Mouse (Mus musculus) limb, embryonic 12.5 days (tissue): ENCODE measurements around the gene Gm21964. TPM values are rescaled to one million over a fixed set of nuclear protein-coding genes. Genes with fewer than 3 reads are reported as not detected.

ENCODE experiments used
- ATAC-seq: fragments of 200-750 bp; cut with Nextera tagmentation; 2 replicates; pipeline ENCODE4 v1.8.0; 2017; ENCODE audit warnings: low read depth, moderate TSS enrichment; ENCODE audit not compliant: insufficient number of reproducible peaks, insufficient read depth, low FRiP score, low TSS enrichment
- H3K27ac ChIP-seq: fragments of 300-500 bp; sonication (generic); 2 replicates; pipeline ENCODE4 v1.5.1; 2016; ENCODE audit warnings: mild to moderate bottlenecking, moderate library complexity
- H3K27me3 ChIP-seq: fragments of 300-500 bp; sonication (generic); 2 replicates; pipeline ENCODE4 v1.6.1; 2016; ENCODE audit warnings: mild to moderate bottlenecking, moderate library complexity
- H3K36me3 ChIP-seq: fragments of 300-500 bp; sonication (generic); 2 replicates; pipeline ENCODE4 v1.6.1; 2016; ENCODE audit warnings: mild to moderate bottlenecking, moderate library complexity
- H3K4me1 ChIP-seq: fragments of 300-500 bp; sonication (generic); replicated peaks from 2 replicates; pipeline ENCODE4 v1.6.1; 2016
- H3K4me2 ChIP-seq: fragments of 300-500 bp; sonication (generic); 2 replicates; pipeline ENCODE4 v1.6.1; 2016; ENCODE audit warnings: mild to moderate bottlenecking, moderate library complexity
- H3K4me3 ChIP-seq: fragments of 300-500 bp; sonication (generic); replicated peaks from 2 replicates; pipeline ENCODE4 v1.5.1; 2016; ENCODE audit warnings: mild to moderate bottlenecking
- H3K9ac ChIP-seq: fragments of 300-500 bp; sonication (generic); replicated peaks from 2 replicates; pipeline ENCODE4 v1.6.1; 2016; ENCODE audit warnings: mild to moderate bottlenecking, moderate library complexity
- H3K9me3 ChIP-seq: fragments of 300-500 bp; sonication (generic); 2 replicates; pipeline ENCODE4 v1.6.1; 2016; ENCODE audit warnings: mild to moderate bottlenecking, moderate library complexity
- WGBS: fragments of 180-500 bp; shearing (Covaris S2); methylation state at CpG from one replicate; pipeline ENCODE4 v1.1.7; 2016; 5-methylcytosine and 5-hydroxymethylcytosine counted together
- polyA plus RNA-seq: library from polyadenylated mRNA; unstranded; fragments of >200 nt; fragmentation: Nextera tagmentation; extraction: Ambion mirVana; gene quantifications from 2 replicates; pipeline ENCODE4 v1.2.1, GENCODE M21; 2016

The Gm21964 gene
- polyA plus RNA-seq, 1 experiment from 2014 or later, result not detected

DNA sequence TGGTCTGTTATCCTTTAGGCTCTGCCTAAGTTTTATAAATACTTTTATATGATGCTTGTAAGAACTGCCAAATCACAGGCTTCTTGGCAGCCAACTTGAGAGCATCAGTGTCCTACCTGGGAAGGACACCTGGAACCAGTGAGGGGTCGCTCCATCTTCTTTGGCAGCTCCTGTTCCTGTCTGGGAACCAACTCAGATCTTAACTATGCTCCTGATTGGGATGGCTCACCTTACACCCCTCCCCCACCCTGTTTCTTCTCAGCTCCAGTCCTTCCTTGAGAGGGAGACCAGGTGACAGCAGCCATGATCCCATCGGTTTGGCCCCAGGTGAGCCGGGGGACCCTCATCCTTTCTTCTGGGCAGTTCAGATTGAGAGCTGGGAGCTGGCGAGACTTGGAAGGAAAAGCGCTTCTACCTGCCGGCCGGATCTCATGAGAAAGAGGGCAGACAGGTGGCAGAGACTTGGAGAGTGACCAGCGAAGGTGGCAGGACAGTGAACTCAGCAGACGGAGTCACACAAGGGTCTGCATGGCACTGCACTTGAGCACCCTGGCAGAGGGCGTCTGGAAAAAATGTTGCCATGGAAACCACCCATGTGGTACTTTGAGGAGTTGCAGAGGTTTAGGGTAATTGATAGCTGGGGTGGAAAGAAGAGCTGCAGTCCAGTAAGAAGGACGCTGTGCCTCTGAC lies 18.4 kb upstream of the Gm21964 start:
- no peak for ATAC-seq
- no peaks in the 10 kb centered on the region for H3K27me3 ChIP-seq
- no peak overlapping the region for H3K27ac ChIP-seq
- peaks cover 11% of the 10 kb centered on the region for H3K4me1 ChIP-seq
- H3K9me3 ChIP-seq, result no peaks in the 10 kb centered on the region
- H3K36me3 ChIP-seq, result peaks cover 43% of the 10 kb centered on the region
- no peak overlapping the region for H3K4me3 ChIP-seq
- WGBS, result 75% methylated on average over 11 of the region's 11 CpGs
- H3K9ac ChIP-seq, result no peak overlapping the region
- no peak overlapping the region for H3K4me2 ChIP-seq

DNA sequence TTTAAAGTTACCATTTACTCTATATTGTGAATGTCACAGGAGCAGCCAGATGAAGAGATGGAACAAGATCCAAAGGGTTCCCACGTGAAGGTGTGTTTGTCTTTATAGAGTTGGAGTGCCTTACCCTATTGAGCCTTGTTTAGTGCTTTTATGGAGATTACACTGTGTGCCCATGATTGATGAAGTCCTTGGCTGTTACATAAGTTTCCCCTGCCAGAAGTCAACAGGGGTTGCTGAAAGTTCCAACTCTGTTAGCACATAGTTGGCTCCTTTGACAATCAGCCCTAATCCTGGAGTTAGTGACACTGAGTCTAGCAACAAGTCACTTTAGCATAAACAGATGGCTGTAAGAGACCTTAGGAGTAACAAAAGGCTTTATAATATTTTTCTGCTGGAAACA lies 9.1 kb upstream of the Gm21964 start:
- H3K9me3 ChIP-seq, result peaks cover 14% of the 10 kb centered on the region
- no peak for ATAC-seq
- H3K4me3 ChIP-seq, result no peak overlapping the region
- 55% methylated on average over 1 of the region's 1 CpGs for WGBS
- H3K36me3 ChIP-seq, result peaks cover 33% of the 10 kb centered on the region
- no peak overlapping the region for H3K4me2 ChIP-seq
- no peak overlapping the region for H3K27ac ChIP-seq
- no peaks in the 10 kb centered on the region for H3K27me3 ChIP-seq
- no peaks in the 10 kb centered on the region for H3K4me1 ChIP-seq
- H3K9ac ChIP-seq, result no peak overlapping the region

DNA sequence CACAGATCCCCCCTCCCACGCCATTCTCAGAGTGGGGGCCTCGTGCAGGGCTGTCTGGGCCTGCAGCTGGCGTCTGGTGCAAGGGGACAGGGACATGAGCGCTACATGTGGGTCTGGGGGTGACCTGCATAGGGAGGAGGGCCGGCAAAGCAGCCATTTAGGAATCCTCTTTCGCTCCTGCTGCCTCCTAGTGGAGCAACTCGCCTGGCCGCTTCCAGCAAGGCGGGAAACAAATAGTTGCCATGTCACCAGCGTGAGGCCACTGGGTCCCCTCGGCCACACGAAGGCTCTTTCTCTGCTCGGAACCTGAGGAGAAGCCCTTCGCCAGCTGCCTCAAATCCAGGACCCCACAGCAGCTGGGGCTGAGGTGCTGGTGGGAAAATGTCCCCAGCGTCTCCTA lies 669 bp downstream of the Gm21964 start:
- no peaks in the 10 kb centered on the region for H3K27me3 ChIP-seq
- no peaks in the 10 kb centered on the region for H3K4me1 ChIP-seq
- H3K27ac ChIP-seq, result no peak overlapping the region
- H3K4me2 ChIP-seq, result no peak overlapping the region
- no peak overlapping the region for H3K4me3 ChIP-seq
- 87% methylated on average over 15 of the region's 15 CpGs for WGBS
- no peaks in the 10 kb centered on the region for H3K9me3 ChIP-seq
- no peak overlapping the region for H3K9ac ChIP-seq
- H3K36me3 ChIP-seq, result no peaks in the 10 kb centered on the region
- no peak for ATAC-seq

DNA sequence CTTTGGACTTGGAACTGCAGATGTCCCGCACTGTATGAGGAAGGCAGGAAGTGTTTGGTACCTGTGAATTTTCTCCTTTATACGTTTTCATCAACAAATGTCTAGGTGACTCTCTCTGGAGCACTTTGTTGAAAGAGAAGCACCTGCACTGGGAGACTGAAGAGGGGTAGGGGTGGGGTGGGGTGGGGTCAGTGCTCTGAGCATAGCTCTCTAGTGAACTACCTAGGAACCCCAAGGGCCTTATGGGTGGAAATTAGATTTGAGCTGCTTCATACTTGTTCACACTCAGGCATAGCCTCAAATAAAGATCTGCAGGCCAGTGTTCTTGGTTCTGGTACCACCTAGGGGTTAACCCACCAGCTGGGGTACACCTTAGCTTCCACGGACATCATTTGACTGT lies 1.6 kb downstream of the Gm21964 start, which contains the start of gene Gm17720:
TSS of gene Gm17720 (minus strand) at position 101 of the 400 bp plus-strand sequence.
- no peak for ATAC-seq
- Histone ChIP-seq H3K27ac (no peak within 1 kb of the TSS), H3K9ac (no peak within 1 kb of the TSS)

DNA sequence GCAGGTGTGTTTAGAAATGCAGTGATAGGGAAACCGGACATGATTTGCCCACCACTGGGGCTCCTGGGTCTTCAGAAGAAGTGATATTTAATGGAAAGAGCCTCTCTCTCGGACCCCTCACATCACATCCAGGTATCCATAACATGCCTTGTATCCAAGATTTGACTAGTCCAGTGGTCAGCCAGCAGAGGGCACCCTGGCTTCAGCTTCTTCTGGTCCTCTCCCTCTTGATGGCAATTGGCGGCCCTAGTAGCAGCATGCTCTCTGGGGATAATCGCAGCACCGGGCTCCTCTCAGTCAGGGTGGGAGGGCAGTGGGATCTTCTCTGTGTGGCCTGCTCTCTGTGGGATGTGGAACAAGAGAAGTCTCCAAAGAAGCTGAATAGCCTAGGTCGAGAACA lies 18.7 kb downstream of the Gm21964 start:
- no peaks in the 10 kb centered on the region for H3K27me3 ChIP-seq

More for the DNA sequence above, 1.6 kb downstream of the Gm21964 start, which contains the start of gene Gm17720:
- no peak within 1 kb of the TSS for H3K4me3 ChIP-seq
- H3K4me1 ChIP-seq, result no peaks in the 10 kb centered on the region
- 82% methylated on average over 3 of the region's 3 CpGs for WGBS
- H3K4me2 ChIP-seq, result no peak within 1 kb of the TSS
- H3K36me3 ChIP-seq, result no peaks in the 10 kb centered on the region
- H3K27me3 ChIP-seq, result no peaks in the 10 kb centered on the region
- no peaks in the 10 kb centered on the region for H3K9me3 ChIP-seq

DNA sequence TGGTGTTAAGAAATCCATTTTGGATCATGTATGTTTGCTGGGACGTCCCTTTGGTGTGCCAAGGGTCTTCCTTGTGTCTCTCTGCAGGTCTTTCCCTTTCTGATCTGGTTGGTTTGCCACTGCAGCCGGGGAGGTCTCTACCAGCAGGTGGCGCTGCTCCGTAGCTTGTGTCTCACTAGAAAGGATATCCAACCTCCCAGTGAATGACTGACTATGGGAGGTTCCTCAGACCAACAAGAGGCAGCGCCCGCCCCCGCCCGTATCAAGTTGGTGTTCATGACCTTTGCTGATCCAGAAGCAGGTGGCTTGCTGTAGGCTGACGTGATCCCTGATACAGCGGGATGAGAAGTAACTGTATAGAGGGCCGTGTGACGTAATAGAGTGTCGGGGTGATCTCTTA lies 29.5 kb downstream of the Gm21964 start:
- WGBS, result 22% methylated on average over 13 of the region's 13 CpGs
- Histone ChIP-seq H3K27ac (no peak overlapping the region), H3K4me2 (no peak overlapping the region), H3K9ac (no peak overlapping the region), H3K27me3 (no peaks in the 10 kb centered on the region), H3K36me3 (no peaks in the 10 kb centered on the region), H3K9me3 (0 out of 2 replicates have a peak, but pooled peaks cover 6% of the 10 kb centered on the region), H3K4me1 (no peaks in the 10 kb centered on the region), H3K4me3 (no peak overlapping the region)
- ATAC-seq, result no peak

More for the DNA sequence above, 18.7 kb downstream of the Gm21964 start:
- Histone ChIP-seq H3K9me3 (no peaks in the 10 kb centered on the region), H3K9ac (no peak overlapping the region), H3K4me1 (no peaks in the 10 kb centered on the region), H3K4me3 (no peak overlapping the region), H3K36me3 (no peaks in the 10 kb centered on the region), H3K4me2 (no peak overlapping the region), H3K27ac (no peak overlapping the region)
- WGBS, result 41% methylated on average over 6 of the region's 6 CpGs
- no peak for ATAC-seq

DNA sequence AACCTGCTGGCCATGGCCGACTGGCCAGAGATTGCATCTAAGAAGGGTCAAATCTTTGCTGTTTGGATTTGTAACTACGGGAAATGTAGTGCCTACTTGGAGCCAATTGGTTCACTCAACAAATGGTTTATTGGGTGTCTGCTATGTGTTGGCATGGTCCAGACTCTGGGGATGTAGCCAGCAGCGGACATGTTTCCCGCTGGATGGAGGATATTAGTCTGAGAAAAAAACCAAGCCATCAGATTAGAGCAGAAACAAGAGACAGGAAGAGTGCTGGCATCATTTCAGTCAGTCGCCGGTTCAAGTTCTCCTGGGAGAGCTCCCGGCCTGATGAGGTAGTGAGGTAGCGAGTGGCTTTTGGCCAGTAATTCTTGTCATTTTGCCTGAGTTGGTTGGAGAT lies 33.2 kb downstream of the Gm21964 start:
- Histone ChIP-seq H3K27me3 (no peaks in the 10 kb centered on the region), H3K9ac (no peak overlapping the region), H3K4me1 (no peaks in the 10 kb centered on the region), H3K27ac (no peak overlapping the region), H3K9me3 (no peaks in the 10 kb centered on the region), H3K4me3 (no peak overlapping the region), H3K4me2 (no peak overlapping the region), H3K36me3 (no peaks in the 10 kb centered on the region)
- WGBS, result 90% methylated on average over 8 of the region's 8 CpGs
- ATAC-seq, result no peak

DNA sequence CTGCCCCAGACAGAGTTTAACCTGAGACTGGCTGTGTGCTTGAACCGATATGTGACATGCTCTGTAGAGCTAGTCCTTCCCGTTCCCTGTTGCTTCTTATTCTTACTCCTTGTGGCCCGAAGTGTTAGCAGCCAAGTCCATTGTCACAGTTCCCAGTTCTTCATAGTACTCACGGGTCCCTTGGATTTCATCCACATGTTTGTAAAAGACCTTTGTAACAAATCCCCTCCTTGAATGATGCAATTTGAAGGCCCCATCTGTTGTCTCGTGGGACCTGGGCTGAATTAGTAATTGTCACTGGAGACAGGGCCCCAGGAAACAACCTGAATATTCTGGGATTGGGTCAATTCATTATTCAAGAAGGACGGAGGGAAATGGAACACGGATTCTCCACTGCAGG lies 34.5 kb downstream of the Gm21964 start:
- H3K4me3 ChIP-seq, result no peak overlapping the region
- H3K9ac ChIP-seq, result no peak overlapping the region
- no peak overlapping the region for H3K27ac ChIP-seq
- H3K4me2 ChIP-seq, result no peak overlapping the region
- WGBS, result 80% methylated on average over 7 of the region's 7 CpGs
- H3K4me1 ChIP-seq, result no peaks in the 10 kb centered on the region
- H3K36me3 ChIP-seq, result no peaks in the 10 kb centered on the region
- no peak for ATAC-seq
- no peaks in the 10 kb centered on the region for H3K27me3 ChIP-seq
- H3K9me3 ChIP-seq, result no peaks in the 10 kb centered on the region

DNA sequence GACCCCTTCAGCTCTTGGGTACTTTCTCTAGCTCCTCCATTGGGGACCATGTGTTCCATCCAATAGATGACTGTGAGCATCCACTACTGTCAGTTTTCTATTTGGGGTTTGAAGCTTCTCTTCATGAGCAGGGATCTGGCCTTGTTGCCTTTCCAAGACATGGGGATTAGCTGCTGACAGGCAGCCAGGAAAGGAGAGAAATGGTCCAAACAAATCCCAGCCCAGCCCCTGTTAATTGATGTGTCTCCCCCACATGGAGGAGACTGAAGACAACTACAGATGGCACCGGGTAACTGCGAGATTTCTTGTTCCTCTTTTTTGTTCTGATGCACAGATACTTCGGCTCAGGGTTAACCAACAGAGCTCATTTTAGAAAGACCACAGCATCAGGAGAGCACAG lies 39.1 kb downstream of the Gm21964 start:
- Histone ChIP-seq H3K27me3 (no peaks in the 10 kb centered on the region), H3K27ac (no peak overlapping the region), H3K4me3 (no peak overlapping the region), H3K36me3 (no peaks in the 10 kb centered on the region), H3K4me1 (no peaks in the 10 kb centered on the region), H3K9ac (no peak overlapping the region), H3K9me3 (no peaks in the 10 kb centered on the region), H3K4me2 (no peak overlapping the region)
- ATAC-seq, result no peak
- WGBS, result 82% methylated on average over 3 of the region's 3 CpGs

DNA sequence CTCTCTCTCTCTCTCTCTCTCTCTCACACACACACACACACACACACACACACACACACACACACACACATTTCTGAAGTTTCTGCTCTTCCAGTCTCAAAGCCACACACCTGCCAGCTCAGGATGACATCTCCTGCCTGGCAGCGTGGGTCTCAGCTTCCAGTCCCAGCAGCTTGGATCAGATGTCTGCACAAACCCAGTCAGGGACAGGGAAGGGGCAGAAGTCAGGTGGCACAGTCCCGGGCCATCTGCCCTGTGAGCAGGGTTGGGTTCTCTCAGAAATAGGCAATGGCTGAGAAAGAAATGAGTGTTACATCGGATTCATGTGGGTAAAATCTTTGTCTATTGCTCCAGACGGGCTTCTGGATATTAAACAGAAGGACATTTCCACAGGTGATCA lies 39.8 kb downstream of the Gm21964 start:
- no peak for ATAC-seq
- no peak overlapping the region for H3K4me2 ChIP-seq
- 67% methylated on average over 4 of the region's 4 CpGs for WGBS
- H3K9ac ChIP-seq, result no peak overlapping the region
- H3K27me3 ChIP-seq, result no peaks in the 10 kb centered on the region
- no peak overlapping the region for H3K27ac ChIP-seq
- H3K36me3 ChIP-seq, result no peaks in the 10 kb centered on the region
- H3K9me3 ChIP-seq, result no peaks in the 10 kb centered on the region
- no peak overlapping the region for H3K4me3 ChIP-seq
- no peaks in the 10 kb centered on the region for H3K4me1 ChIP-seq

DNA sequence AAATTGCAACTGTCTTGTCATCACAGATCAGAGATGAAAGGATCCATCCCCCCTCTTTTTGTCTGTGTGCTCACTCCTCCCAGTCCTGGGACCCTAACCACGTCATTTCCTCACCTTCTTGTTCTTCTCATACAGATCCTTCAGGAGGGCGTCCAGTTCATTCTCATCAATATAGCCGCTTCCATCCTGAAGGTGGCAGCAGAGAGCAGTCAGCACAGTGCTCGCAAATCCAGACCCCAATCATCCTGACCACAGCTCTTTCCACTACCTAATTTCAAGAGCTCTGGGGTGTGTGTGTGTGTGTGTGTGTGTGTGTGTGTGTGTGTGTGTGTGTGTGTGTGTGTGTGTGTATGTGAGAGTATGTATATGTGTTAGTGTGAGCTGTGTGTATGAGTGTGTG lies 44.5 kb downstream of the Gm21964 start:
- 0% methylated on average over 4 of the region's 4 CpGs for WGBS
- no peak overlapping the region for H3K4me2 ChIP-seq
- no peaks in the 10 kb centered on the region for H3K36me3 ChIP-seq
- no peak for ATAC-seq
- H3K27ac ChIP-seq, result no peak overlapping the region
- H3K27me3 ChIP-seq, result no peaks in the 10 kb centered on the region
- H3K4me1 ChIP-seq, result no peaks in the 10 kb centered on the region
- no peak overlapping the region for H3K4me3 ChIP-seq
- H3K9me3 ChIP-seq, result no peaks in the 10 kb centered on the region
- H3K9ac ChIP-seq, result no peak overlapping the region

DNA sequence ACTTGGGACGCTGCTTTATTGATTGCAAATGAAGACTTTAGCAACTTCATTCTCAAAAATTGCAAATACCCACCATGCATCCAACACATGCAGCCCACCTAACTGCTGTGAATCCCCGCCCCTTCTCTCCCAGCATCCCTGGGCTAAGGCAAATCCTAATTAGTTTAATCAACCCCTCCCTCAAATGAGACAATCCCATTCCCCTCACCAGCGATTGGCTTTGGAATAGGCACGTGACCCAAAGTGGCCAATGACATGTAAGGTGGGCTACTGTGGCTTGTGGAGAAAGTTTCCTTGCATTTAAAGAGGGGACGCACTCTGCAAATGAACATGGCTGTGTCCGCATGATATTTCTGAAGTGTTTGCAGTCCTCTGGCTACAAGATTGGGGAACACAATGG lies 51.9 kb downstream of the Gm21964 start:
- ATAC-seq, result no peak
- Histone ChIP-seq H3K9ac (no peak overlapping the region), H3K4me1 (no peaks in the 10 kb centered on the region), H3K36me3 (no peaks in the 10 kb centered on the region), H3K27me3 (no peaks in the 10 kb centered on the region; the same call in 1 of the 2 replicates), H3K4me3 (no peak overlapping the region), H3K27ac (no peak overlapping the region), H3K4me2 (no peak overlapping the region), H3K9me3 (no peaks in the 10 kb centered on the region)
- 72% methylated on average over 6 of the region's 6 CpGs for WGBS
